Mouse (Mus musculus): Measurements from ENCODE around the gene A830005F24Rik. TPM values are rescaled to one million over a fixed set of nuclear protein-coding genes. Genes with fewer than 3 reads are reported as not detected.

A830005F24Rik gene
- polyA plus RNA-seq (2016; fragmentation: Nextera tagmentation; extraction: Ambion mirVana), result 2.7 TPM in 2 replicates

DNA sequence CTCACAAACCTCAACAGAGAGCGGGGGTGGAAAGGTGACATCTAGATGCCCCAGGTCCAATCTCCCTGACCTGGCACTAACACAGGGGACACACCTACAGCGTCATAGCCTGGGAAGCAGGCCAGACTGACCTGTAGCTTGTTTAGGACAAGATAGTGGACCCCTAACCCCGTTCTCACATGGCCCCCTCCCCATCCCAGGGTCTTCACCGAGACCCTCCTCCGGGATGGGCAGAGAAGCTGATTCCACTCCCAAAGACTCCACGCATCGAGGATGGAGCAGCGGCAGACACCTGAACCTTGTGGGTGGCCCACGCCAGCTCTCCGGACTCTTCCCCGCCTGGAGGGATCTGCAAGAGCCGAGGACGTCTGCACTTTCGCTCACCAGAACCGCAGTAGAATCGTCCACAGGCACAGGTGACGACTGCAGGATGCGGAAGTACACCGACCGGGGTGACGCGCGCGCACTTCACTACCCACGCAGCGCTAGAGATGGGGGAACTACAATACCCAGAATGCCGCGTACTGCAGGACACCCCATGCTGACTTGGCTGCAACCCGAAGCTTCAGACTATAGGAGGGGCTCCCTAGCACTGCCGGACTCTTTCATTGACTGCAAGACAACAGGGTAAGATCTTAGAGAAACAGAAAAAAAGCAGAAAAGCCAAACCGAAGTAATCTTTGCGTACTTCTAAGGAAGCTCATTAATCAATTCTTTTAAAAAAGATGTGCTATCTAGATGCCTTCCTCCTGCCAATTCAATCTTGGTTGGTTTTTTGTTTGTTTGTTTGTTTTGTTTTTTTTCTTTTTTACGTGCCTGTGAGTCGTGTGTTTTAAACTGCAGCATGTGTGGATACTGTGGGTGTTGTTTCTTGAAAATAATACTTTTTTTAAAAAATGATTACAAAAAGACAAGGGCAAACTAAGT is at the start of gene A830005F24Rik, which contains the start of gene Zfp169:
A830005F24Rik (plus strand) TSS at position 568 of the 927 bp plus-strand sequence.
Zfp169 (minus strand) TSS at position 449 of the 927 bp plus-strand sequence.
- peak within 1 kb of the TSS; percentile 85 for H3K27ac ChIP-seq (replicated peaks)
- peak; percentile 89 for DNase-seq (ENCODE audit: low spot score)

GRCm38 (mm10) chr13:48464170-48464569 is 49.2 kb upstream of the A830005F24Rik start:
- Histone ChIP-seq H3K4me3 (no peak overlapping the region), H3K4me1 (0 out of 2 replicates have a peak, but pooled peaks cover 4% of the 10 kb centered on the region), H3K27me3 (replicated peaks; ENCODE audit: low read depth, poor library complexity, severe bottlenecking) (0 out of 2 replicates have a peak, but pooled peaks cover 18% of the 10 kb centered on the region), H3K27ac (replicated peaks) (no peak overlapping the region), H3K36me3 (replicated peaks) (no peaks in the 10 kb centered on the region), H3K9me3 (no peaks in the 10 kb centered on the region)
- DNase-seq (ENCODE audit: low spot score), result peak; percentile 79
- WGBS, result 20% methylated on average over 4 of the region's 4 CpGs

More for the DNA sequence above, at the start of gene A830005F24Rik, which contains the start of gene Zfp169:
- Histone ChIP-seq H3K4me1 (peaks cover 15% of the 10 kb centered on the region), H3K4me3 (peak within 1 kb of the TSS; percentile 88), H3K27me3 (replicated peaks; ENCODE audit: low read depth, poor library complexity, severe bottlenecking) (no peaks in the 10 kb centered on the region), H3K9me3 (no peaks in the 10 kb centered on the region), H3K36me3 (replicated peaks) (no peaks in the 10 kb centered on the region)
- 3% methylated on average over 34 of the region's 34 CpGs for WGBS

- DNase-seq (ENCODE audit: low spot score), result no peak
- Histone ChIP-seq H3K27ac (replicated peaks) (no peak overlapping the region), H3K9me3 (no peaks in the 10 kb centered on the region), H3K4me1 (0 out of 2 replicates have a peak, but pooled peaks cover 4% of the 10 kb centered on the region), H3K4me3 (no peak overlapping the region), H3K27me3 (replicated peaks; ENCODE audit: low read depth, poor library complexity, severe bottlenecking) (0 out of 2 replicates have a peak, but pooled peaks cover 18% of the 10 kb centered on the region), H3K36me3 (replicated peaks) (no peaks in the 10 kb centered on the region)
- WGBS, result 73% methylated on average over 10 of the region's 10 CpGs
Observed at GRCm38 (mm10) chr13:48466186-48466585, 47.2 kb upstream of the A830005F24Rik start.

DNA sequence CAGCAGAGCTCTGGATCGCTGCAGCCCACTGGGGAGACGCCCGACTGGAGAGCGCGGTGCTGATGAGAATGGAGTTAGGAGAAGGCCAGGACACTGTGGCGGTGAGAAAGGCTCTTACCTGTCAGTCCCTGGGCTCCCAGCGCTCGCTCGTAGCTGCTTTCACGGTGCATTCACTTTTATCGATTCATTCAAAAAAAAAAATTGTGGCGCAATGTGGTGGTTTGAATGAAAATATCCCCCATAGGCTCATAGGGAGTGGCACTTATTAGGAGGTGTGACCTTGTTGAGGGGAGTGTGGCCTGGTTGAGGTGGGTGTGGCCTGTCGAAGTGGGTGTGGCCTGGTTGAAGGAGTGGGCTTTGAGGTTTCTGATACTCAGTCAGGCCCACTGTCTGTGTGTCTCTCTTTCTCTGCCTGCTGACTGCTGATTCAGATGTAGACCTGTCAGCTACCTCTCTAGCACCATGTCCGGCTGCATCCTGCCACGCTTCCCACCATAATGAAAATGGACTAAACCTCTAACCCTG is 44.7 kb upstream of the A830005F24Rik start:
- Histone ChIP-seq H3K36me3 (replicated peaks) (no peaks in the 10 kb centered on the region), H3K4me3 (no peak overlapping the region), H3K27me3 (replicated peaks; ENCODE audit: low read depth, poor library complexity, severe bottlenecking) (0 out of 2 replicates have a peak, but pooled peaks cover 18% of the 10 kb centered on the region), H3K4me1 (peaks cover 6% of the 10 kb centered on the region; the same call in 1 of the 2 replicates), H3K9me3 (no peaks in the 10 kb centered on the region), H3K27ac (replicated peaks) (no peak overlapping the region)
- no peak for DNase-seq (ENCODE audit: low spot score)
- WGBS, result 70% methylated on average over 15 of the region's 15 CpGs

DNA sequence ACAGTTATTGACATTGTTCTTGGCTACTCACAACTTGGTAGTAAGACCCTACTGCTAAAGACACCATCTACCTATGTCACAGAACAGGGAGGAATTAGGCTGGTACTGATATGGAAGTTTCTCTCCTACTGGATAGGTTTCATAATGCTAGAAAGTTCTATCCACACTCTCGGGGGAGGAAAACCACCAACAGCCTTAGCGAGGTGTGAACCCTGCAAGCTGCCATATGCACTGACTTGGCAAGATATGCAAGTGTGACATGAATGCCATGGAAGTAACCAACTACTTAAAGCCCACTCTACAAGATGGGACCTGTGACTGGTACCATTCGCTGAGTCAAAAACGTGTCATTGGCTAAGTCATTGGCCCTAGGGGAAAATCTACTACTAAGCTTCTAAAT is 29.8 kb upstream of the A830005F24Rik start:
- H3K27me3 ChIP-seq (replicated peaks; ENCODE audit: low read depth, poor library complexity, severe bottlenecking), result no peaks in the 10 kb centered on the region
- no peaks in the 10 kb centered on the region for H3K9me3 ChIP-seq
- H3K4me1 ChIP-seq, result no peaks in the 10 kb centered on the region
- peaks cover 40% of the 10 kb centered on the region for H3K36me3 ChIP-seq (replicated peaks)
- no peak overlapping the region for H3K27ac ChIP-seq (replicated peaks)
- no peak for DNase-seq (ENCODE audit: low spot score)
- H3K4me3 ChIP-seq, result no peak overlapping the region
- 94% methylated on average over 4 of the region's 4 CpGs for WGBS

- Histone ChIP-seq H3K36me3 (replicated peaks) (peaks cover 88% of the 10 kb centered on the region), H3K4me1 (no peaks in the 10 kb centered on the region), H3K9me3 (peaks cover 12% of the 10 kb centered on the region; the same call in 1 of the 2 replicates), H3K27ac (replicated peaks) (no peak overlapping the region), H3K27me3 (replicated peaks; ENCODE audit: low read depth, poor library complexity, severe bottlenecking) (no peaks in the 10 kb centered on the region), H3K4me3 (no peak overlapping the region)
- DNase-seq (ENCODE audit: low spot score), result no peak
- WGBS, result 90% methylated on average over 35 of the region's 35 CpGs
Observed at GRCm38 (mm10) chr13:48490396-48491182, 22.8 kb upstream of the A830005F24Rik start.

- Histone ChIP-seq H3K27me3 (replicated peaks; ENCODE audit: low read depth, poor library complexity, severe bottlenecking) (no peaks in the 10 kb centered on the region), H3K4me3 (no peak overlapping the region), H3K36me3 (replicated peaks) (peaks cover 78% of the 10 kb centered on the region), H3K4me1 (peaks cover 7% of the 10 kb centered on the region), H3K27ac (replicated peaks) (no peak overlapping the region), H3K9me3 (peaks cover 14% of the 10 kb centered on the region; the same call in 1 of the 2 replicates)
- whole genome bisulfite sequencing, result 69% methylated on average over 5 of the region's 5 CpGs
- DNase-seq (ENCODE audit: low spot score), result no peak
Observed at GRCm38 (mm10) chr13:48493183-48493582, 20.2 kb upstream of the A830005F24Rik start.

DNA sequence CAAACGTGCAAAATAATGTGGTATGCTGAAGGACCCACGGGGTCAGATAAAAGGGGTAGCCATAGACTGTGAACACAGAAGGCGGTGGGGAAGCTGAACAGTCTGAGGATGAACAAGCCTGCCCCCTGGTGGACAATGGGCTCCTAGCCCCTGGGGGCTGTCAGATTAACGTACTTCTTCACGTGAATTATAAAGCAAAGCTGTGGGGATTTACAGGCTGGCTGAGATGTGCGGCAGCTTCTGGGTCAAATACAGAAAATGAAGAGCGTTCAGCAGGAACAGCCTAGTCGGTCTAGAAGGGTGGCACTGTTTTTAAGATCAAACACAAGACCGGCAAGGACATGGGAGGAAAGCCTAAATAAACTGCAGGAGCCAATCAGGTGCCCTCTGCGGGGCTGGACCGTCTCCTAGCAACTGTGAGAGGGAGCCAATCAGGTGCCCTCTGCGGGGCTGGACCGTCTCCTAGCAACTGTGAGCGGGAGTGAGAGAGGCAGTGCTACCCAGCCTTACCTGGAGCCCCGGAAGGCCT is 15.6 kb upstream of the A830005F24Rik start:
- Histone ChIP-seq H3K36me3 (replicated peaks) (peaks cover 48% of the 10 kb centered on the region), H3K4me3 (peak overlapping the region; percentile 50), H3K27ac (replicated peaks) (no peak overlapping the region), H3K27me3 (replicated peaks; ENCODE audit: low read depth, poor library complexity, severe bottlenecking) (no peaks in the 10 kb centered on the region), H3K9me3 (peaks cover 14% of the 10 kb centered on the region; the same call in 1 of the 2 replicates), H3K4me1 (peaks cover 7% of the 10 kb centered on the region)
- peak; percentile 79 for DNase-seq (ENCODE audit: low spot score)
- WGBS, result 12% methylated on average over 15 of the region's 15 CpGs

DNA sequence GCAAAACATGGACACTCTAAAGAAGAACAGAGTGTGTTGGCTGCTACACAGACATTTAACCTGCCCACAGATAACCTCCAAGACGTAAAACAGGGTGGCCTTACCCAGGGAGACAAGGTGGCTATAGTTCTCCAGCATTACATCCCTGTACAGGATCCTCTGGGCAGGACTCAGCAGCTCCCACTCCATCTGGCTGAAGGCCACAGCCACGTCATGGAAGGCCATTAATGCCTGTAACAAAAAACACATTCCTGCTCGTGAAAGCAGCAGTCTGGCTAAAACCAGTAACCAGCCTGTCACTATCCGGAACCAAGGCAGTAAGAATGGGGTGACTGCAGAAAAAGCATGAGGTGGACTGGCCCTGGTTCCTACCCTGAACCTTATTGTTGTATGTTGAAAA is 14.7 kb upstream of the A830005F24Rik start:
- Histone ChIP-seq H3K36me3 (replicated peaks) (peaks cover 48% of the 10 kb centered on the region), H3K4me1 (peaks cover 7% of the 10 kb centered on the region), H3K4me3 (no peak overlapping the region), H3K9me3 (peaks cover 14% of the 10 kb centered on the region; the same call in 1 of the 2 replicates), H3K27me3 (replicated peaks; ENCODE audit: low read depth, poor library complexity, severe bottlenecking) (no peaks in the 10 kb centered on the region), H3K27ac (replicated peaks) (no peak overlapping the region)
- no peak for DNase-seq (ENCODE audit: low spot score)
- 77% methylated on average over 4 of the region's 4 CpGs for WGBS

DNA sequence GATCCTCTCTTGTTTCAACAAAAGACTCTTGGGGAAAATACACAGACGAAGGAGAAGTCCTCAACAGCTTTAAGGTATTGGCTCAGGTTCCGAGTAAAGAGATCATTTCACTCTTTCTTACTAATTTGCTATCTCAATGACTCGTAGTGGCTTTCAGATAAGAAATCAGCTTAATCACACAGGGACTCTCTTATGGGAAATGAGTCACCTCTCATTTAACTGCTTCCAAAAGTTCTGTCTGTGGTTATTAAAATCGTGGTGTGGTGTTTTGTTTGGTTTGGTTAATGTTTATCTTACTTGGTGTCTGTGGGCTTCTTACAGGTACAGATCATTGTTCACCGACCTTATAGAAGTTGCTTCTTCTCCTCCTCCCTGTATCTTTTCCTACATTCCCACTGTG is 10.9 kb upstream of the A830005F24Rik start:
- peaks cover 52% of the 10 kb centered on the region for H3K36me3 ChIP-seq (replicated peaks)
- H3K27ac ChIP-seq (replicated peaks), result no peak overlapping the region
- no peaks in the 10 kb centered on the region for H3K27me3 ChIP-seq (replicated peaks; ENCODE audit: low read depth, poor library complexity, severe bottlenecking)
- DNase-seq (ENCODE audit: low spot score), result no peak
- no peak overlapping the region for H3K4me3 ChIP-seq
- H3K9me3 ChIP-seq, result no peaks in the 10 kb centered on the region; the same call in 1 of the 2 replicates
- H3K4me1 ChIP-seq, result peaks cover 7% of the 10 kb centered on the region
- 81% methylated on average over 5 of the region's 5 CpGs for WGBS

- WGBS, result 89% methylated on average over 9 of the region's 9 CpGs
- H3K27ac ChIP-seq (replicated peaks), result no peak overlapping the region
- H3K9me3 ChIP-seq, result no peaks in the 10 kb centered on the region
- no peak for DNase-seq (ENCODE audit: low spot score)
- no peaks in the 10 kb centered on the region for H3K27me3 ChIP-seq (replicated peaks; ENCODE audit: low read depth, poor library complexity, severe bottlenecking)
- no peak overlapping the region for H3K4me3 ChIP-seq
- H3K36me3 ChIP-seq (replicated peaks), result peaks cover 28% of the 10 kb centered on the region
- peaks cover 13% of the 10 kb centered on the region for H3K4me1 ChIP-seq
Observed at GRCm38 (mm10) chr13:48508661-48509060, 4.7 kb upstream of the A830005F24Rik start.

DNA sequence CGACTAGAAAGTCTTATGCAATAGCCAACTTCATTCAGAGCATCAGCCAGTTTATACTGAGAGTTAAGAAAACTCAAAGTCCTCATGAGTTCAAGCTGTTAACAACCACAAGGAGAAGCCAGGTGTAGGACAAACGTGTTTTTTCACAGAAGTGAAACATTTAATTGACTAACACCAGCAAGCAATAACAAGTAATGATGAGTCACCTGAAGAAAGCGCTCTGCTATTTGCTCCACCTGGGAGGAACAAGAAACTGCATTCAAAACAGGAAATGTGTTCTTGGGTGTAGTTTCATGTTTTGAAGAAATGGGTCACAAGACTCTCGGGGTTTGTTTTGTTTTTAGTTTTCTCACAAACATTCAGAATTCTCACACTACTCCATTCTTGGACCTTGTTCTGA is 2.5 kb downstream of the A830005F24Rik start:
- Histone ChIP-seq H3K4me1 (peaks cover 15% of the 10 kb centered on the region), H3K4me3 (no peak overlapping the region), H3K27me3 (replicated peaks; ENCODE audit: low read depth, poor library complexity, severe bottlenecking) (no peaks in the 10 kb centered on the region), H3K9me3 (no peaks in the 10 kb centered on the region), H3K27ac (replicated peaks) (no peak overlapping the region), H3K36me3 (replicated peaks) (no peaks in the 10 kb centered on the region)
- WGBS, result 90% methylated on average over 4 of the region's 4 CpGs
- DNase-seq (ENCODE audit: low spot score), result no peak

Data from embryonic facial prominence, embryonic 10.5 days (tissue).